Mouse (Mus musculus) c-Kit-positive CD71-positive TER-119-negative erythroid progenitor cells, embryonic 14.5 days (primary cell): ENCODE measurements at regions not wholly inside any gene's neighbourhood (a gene's known extent, or its start where the extent isn't known, plus 50 kb on each side); places are given as distances from the start of the nearest gene placed in this dataset.
"Not testable (repeated sequence)": the region's sequence is repeated elsewhere in the genome, so short reads cannot be mapped to it uniquely, and the experiment has no call there.

Experiments
- DNase-seq: peaks from one replicate; pipeline ENCODE4 v3.0.0-alpha.2; 2013; ENCODE audit warnings: low read depth

DNA sequence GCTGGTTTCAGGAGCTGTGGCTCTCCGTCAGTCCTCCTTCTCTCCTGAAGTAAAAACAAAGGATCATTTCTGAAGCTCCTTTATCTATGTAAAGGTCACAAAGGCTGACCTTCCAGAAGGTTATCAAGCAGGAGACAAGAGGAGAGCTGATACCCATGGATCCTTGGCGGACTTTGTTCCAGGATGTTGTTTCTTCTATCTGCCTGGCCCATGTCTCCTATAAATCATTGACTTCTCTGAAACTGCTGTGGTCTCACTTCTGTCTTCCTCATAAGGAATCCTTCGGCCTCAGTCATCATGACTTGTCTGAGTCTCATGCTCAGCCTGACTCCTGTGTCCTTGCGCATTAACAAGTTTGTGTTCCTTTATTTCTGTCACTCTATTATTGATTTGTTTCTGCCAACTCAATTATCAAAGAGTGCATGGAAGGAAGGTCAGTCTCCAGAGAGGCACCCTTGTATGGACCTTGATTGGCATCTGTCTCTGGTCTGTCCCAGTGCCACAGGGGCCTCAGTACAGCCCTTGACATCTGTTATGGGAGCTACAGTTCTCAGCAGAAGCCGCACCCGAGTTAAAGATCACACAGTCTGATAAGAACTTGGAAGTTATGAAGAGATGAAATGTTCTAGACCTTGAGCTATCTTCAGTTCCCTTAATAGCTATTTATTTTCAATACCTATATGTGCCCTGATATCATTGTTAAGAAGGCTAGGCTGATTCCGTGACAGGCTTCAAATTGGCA is 53.2 kb upstream of the Dazl start:
- DNase-seq = no peak

DNA sequence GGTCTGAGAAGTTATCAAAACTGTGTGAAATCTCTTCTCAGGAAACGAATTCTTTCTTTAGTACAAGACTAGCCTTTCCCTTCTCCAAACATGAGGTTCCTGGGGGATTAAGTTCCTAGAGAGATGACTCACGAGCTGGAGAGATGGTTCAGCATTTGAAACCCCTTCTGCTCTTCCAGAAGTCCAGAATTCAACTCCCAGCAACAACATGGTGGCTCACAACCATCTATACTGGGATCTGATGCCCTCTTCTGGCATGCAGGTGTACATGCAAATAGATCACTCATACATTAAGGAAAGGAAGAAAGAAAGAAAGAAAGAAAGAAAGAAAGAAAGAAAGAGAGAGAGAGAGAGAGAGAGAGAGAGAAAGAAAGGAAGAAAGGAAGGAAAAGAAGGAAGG is 60.4 kb upstream of the Dazl start:
- not testable (repeated sequence) for DNase-seq

DNA sequence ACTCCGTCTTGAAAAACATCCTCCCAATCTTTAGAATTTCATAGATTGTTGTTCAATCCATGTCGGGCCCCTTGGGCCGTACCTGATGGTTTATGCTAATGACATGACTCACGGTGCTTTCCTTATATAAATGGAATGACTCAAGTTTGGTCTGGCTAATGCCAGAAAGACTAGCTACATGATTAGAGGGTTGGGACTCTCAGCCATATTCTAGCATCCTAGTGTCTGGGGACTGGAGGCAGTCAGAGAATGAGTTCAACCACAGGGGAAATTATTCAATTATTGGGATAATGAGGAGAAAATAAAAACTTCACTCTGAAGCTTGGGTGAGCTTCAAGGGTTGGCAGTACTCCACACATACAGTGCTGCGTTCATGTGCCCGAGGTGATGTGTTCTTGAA is 60.9 kb upstream of the Dazl start:
- no peak for DNase-seq

DNA sequence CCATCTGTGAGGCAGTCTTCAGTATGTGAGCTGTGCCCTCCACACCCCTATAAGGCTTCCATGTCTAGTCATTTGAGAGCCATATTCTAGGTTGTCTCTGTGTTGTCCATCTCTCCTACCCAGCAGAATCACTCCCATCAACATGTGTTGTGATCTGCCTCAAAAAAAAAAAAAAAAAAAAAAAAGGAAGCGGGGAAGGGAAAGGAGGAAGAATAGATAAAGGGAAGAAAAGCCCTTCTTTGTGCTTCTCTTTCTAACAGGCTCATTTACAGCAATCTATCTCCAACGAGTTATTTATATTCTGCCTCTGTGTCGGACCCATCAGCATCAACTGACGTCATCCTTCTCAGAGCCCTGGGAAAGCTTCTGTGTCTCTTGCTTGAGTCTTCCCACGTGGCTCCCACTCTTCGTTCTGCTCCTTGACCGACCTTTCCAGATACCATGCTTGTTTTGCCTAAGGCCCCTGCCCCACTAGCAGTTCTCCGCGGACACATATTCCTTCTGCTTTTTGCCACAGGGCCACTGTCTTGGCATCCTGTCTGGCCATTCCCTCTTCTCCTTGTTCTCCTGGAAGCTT is 68.3 kb upstream of the Dazl start:
- no peak for DNase-seq

DNA sequence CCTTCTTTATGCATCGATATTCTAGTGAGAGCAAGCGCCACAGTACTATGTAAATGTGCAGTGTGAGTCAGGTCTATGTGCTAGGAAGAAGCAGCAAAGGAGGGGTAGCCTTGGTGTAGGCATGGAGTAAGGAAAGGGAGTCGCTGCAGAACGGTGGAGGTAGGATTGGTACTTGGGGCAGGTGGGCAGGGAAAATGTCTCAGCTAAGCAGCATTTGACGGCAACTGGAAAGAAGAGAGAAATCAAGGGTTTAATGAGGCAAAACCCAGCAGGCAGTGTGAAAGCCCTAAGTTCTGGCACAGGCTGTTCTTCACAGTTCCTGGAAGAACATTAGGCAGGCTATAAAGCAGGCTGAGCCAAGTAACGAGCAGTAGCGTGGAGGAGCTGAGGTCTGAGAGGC is 72.0 kb upstream of the Dazl start:
- DNase-seq = no peak

DNA sequence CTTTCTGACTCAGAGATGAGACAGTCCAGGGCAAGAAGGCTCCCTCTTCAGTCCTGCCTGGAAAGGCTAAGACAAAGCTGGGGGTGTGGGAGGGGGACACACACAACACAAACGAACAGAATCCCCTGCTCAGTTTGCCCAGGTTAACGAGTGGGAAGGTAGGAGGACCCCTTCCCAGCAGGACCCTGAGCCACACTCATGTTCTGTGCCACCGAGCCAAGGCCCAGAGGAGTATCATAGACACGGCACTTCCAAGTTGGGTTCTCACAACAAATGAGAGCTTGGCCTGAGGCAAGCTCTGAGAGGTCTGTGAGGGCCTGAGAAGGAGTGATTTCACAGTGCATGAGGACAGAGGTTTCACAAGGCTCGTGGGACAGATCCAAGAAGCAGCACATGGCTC is 72.7 kb upstream of the Dazl start:
- no peak for DNase-seq

DNA sequence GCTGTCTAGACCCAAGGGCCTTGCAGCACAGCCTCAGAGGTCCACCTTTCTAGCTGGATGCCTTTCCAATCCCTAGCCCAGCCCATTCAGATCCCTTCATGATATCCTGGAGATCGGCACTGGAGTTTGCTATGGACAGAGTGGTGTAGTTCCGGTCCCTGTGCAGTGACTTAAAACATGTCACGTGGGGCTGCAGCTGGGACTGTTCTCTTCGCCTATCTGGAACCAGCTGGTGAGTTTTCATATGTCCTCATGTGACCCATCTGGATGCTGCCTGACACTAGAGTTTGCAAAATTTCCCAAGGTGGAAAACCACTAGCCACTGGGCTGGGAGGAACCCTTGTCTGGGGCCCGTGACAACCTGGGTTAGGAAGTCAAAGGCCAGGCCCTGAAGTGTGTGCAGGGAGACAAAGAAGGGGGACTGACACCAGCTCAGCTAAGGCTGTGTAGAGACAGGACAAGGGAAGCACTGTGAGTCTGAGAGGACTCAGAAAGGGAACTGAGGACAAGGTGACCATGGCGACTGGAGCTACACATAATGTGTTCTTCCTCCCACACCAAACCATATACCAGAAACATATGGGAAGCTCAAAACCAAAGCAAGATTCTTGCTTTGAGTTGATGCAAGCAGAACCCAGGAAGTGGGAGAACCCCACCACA is 75.9 kb upstream of the Dazl start:
- DNase-seq = no peak

DNA sequence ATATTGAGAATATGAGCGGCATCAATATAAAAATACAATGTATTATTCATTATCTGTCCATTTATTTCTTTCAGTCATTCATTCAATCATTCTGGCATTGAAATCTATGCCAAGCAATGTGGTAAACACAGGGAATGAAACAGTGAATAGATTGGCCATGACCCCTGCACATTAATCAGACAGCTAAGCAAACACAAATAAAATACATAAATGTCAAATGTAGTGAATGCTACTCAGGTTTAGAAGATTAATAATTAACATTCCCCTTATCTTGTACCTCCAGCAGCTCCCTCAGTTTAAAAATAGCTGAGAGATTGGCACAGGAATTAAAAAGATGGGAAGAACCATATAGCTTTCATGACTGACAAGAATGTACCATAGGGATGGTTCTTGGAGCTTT is 77.0 kb upstream of the Dazl start:
- DNase-seq = no peak

DNA sequence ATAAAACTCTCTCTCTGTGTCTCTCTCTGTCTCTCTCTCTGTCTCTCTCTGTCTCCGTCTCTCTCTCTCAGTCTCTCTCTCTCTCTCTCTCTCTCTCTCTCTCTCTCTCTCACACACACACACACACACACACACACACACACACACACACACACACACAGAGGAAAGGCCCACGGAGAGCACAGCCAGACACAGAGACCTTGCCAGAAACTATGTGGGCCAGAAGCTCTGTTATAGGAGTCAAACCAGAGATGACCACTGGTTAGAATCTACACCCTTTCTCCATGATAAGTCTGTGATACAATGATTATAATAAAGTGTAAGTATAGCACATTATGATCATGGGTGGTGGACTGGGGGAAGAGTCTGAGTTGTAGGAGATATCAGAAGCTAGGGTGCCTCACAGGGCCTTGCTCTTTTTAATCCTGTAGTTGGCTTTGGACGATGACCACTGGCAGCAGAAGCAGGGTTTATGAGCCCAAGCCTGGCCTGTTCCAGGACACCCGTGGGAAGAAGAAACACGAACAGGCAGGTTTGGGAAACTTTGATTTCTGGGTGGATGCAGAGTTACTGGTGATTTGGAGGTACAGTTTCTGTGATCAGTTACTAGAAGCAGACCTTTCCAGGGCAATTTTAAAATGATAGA is 80.2 kb upstream of the Dazl start:
- no peak for DNase-seq

DNA sequence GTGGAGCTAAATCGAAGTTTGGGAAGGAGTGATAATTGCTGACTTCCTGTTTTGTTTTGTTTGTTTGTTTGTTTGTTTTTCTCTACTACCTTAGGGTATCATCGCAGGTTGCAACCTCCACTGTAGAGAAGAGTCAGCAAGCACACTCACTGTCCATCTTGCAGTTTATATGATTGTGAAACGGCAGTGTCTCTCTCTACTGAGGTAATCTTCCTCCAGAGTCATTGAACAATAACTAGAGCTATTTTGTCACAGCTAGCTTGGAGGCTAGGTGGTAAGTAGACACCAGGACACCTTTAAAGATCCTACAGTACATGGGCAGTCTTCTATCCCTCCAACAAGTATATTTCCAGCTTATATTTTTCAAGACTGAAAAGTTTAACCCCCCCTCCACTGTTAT is 82.0 kb upstream of the Dazl start:
- no peak for DNase-seq

DNA sequence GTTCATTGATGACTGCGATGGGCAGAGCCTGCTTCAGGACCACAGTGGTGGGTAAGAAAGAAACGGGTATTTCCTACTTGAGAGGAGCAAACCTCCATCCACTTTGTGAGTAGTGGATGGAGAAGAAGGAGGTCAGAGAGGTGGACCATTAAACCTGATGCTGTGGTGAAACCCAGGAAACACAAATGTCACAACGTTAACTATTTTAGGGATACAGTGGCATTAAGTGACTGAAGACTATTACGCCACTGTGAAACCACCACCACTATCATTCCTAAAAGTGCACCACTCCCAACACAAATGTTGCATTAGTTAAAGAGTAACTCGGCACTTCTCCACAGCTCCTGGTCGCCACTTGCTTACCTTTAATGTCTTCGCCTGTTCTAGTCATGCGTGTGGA is 83.3 kb upstream of the Dazl start:
- DNase-seq = no peak

DNA sequence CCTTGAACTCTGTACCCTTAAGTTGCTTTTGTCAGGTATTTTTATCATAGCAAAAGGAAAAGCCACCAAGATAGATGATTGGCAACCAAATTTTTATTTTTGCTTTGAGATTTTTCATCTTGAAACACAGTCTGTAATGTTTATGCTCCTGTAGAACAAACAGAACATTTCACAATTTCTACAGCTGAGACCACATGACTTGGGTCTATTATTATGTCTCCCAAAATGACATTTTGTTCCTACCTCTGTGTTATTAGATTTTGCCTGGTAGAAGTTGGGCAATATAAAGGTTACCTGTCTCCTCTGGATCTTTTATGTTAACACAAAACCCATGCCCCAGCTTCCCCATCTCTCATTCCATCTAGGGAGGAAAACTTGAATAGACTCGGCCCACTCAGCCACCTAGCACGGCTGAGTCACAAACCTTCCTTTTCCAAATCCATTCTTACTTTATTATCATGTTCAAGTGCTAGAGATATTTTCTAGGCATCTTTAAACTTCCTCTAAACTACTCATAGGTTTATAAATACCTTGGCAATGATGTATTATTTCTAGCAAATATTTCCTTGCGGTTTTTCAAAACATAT is 84.8 kb upstream of the Dazl start:
- DNase-seq = no peak

DNA sequence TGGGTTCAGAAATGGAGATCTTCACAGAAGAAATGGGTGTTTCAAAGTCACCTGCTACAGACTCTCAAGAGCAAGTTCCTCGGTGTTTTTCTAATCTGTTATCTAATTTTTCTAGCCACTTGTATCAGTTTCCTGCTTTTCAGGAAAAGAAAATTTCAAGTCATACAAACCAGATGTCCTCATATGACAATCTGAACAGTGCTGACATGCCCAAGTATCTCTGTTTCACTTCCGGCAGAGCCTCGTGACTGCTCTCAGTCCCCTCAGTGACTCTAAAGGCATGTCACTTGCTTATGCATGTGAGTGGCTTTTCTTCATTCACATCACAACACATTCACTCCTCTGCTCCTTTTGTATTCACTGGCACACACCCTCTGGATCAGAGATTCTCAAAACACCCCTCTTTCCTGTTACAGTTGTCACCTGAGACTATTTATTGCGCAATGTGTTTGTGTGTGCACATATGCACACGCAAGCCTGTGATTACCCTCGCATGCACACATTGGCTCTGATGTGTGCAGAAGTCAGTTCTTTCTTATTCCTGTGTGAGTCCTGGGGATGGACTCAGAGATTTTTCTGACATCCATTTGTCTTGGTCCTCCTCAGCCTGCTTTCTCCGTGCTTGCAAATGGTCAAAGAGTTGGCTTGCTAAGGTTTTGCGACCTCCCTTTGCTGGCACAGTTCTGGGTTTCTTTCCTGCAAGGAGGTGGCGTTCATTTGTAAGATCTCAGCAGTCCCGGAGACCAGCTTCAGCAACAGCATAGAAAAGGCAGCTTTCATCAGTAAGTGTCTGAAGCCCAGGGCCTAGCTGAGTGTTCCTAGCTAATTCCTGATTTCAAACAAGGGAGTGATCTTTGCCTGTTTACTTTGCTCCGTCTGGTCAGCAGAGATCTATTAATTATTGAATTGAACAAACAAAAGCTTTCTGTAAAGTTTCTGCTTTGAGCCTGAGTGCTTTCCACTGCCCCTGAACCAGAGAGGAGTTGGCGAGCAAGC is 95.6 kb upstream of the Dazl start:
- no peak for DNase-seq

DNA sequence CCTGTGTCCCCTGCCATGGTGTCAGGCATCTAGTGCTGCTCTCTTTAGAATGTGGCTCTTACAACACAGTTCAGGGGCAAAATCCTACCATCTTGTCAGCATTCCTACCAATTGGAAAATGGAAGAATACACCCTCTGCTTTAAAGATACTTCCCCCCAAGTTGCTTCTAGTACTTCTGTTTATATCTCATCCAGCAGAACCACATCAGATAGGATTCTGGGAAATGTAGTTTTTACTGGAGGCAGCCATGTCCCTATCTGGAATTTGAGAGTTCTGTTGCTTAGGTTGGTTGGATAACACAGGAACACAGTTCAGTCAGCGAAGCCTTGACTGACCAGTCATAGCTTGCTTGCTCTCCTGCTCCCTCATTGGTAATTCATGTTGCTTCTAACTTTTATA is 96.7 kb upstream of the Dazl start:
- no peak for DNase-seq

DNA sequence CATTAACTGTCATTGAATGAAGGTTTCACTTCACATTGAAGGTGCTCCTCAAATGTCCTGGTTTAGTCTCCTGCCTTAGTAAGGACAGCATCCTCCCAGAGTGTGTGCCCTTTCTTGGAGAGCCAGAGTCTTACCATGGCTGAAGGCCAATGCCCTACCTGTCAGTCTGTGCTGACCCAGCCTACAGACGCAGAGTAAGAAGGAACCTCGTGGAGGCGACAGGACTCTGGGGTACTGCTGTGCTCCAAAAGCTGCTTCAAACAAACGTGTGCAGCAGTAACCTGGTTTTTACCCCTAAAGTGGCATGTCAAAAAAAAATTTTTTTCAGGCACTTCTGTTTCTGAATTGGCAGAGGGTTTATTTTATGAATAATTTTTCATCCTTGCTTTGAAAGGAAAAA is 97.8 kb upstream of the Dazl start:
- DNase-seq = no peak

DNA sequence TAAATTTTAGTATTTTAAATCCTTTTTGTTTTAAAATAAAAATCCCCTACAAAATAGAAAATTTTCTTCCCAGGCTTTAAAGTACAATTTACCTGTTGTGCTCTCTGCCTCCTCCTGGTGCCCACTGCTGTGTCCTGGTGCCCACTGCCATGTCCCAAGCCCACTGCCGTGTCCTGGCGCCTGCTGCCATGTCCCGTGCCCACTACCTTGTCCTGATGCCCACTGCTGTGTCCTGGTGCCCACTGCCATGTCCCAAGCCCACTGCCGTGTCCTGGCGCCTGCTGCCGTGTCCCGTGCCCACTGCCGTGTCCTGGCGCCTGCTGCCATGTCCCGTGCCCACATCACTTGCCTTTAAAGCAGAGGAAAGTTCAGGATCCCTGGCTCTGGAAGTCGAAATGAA is 98.6 kb upstream of the Dazl start:
- DNase-seq = no peak

DNA sequence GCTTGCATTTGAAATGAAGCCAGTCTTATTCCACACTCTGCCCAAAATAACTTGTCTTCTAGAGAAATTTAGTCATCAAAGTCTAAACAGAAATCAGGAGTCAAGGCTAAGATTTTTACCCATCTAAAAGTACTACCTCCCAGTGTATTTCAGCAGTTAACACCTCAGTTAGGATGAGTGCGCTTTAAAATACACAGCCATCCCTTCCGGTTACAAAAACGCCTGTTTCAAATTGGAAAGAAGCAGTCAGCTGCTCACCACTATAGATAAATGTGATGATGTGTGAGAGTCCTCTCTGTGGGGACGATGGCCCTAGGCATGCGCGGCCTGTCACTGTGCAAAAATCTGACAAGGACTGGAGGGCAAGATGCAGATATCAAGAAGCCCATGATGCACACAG is 99.0 kb upstream of the Dazl start:
- DNase-seq = no peak

DNA sequence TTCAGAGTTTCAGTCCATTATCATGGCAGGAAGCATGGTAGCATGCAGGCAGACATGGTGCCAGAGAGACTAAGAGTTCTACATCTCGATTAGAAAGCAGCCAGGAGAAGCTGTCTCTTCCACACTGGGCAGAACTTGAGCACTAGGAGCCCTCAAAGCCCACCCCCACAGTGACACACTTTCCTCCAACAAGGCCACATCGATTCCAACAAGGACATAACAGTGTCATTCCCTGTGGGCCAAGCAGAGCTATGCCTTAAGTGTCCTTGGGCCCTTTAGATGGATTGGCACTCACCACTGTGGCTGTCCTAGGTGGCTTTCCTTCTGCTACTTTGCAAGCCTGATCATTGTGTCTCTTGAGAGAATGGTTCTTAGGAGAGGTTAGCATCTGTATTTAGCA is 99.5 kb upstream of the Dazl start:
- DNase-seq = no peak

DNA sequence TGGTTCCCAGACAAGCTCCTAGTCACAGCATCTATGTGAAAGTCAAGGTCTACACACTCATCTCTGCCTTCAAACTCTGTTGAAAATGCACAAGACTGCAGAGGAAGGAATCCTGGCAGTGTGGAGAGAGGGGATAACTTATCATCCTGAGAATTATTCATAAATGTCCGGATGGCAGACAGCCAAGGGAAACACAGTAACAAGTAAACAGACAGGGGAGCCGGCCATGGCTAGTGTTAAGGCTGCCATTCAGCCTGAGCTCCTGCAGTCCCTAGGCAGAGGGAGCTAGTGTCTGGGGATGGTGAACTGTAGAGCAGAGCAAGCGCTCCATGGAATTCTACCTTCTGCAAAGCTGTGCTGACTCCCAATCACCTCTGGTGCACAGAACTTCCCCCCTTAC is 100.3 kb upstream of the Dazl start:
- DNase-seq = no peak

DNA sequence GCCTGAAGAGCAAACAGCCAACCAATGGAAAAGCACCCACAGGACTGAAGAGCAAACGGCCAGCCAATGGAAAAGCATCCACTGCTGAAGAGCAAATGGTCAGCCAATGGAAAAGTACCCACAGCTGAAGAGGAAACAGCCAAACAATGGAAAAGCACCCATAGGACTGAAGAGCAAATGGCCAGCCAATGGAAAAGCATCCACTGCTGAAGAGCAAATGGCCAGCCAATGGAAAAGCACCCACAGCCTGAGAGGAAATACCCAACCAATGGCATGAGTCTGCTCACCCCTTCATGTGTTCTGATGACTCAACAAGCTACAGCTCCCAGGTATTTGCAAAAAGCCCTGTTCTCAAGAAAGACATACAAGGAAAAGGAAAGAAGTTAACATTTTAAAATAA is 101.4 kb upstream of the Dazl start:
- no peak for DNase-seq

DNA sequence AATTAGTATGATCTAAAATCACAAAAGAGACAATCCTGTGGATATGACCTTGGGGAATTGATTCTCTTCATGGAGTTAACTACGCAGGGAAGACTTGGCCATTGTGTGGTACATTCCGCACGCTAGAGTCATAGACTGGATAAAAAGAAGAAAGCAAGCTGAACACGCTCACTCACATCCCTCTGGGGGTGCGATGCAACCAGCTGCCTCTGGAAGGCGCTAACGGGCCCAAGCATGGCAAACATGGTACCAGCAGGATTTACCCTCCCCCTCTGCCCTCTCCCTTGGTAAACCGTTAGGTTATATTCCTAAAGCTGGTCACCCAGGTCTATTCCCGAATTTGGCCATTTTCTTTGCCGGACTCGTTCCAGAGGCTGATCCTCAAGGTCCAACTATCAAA is 102.2 kb upstream of the Dazl start:
- DNase-seq = no peak

DNA sequence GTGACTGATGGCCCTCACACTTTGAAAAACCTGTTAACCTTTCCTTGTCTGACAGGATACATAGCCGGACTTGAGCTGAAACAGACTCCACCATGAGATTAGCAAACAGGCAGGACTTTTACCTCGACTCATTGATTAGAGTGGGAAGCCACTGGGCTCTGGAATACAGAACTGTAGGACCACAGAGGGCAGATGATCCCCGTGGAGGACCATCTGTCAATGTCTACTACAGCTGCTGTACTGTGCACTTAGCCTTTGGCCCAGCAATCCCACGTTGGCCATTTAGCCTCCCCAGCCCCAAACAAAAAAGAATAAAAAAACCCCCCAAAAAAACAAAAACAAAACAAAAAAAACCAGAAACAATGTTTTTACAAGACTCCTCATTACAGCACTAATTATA is 103.9 kb upstream of the Dazl start:
- DNase-seq = no peak
